Mouse (Mus musculus): Measurements from ENCODE around the gene Sh3pxd2a. TPM values are rescaled to one million over a fixed set of nuclear protein-coding genes. Genes with fewer than 3 reads are reported as not detected.
"Not testable (repeated sequence)": the region's sequence is repeated elsewhere in the genome, so short reads cannot be mapped to it uniquely, and the experiment has no call there.

Gene Sh3pxd2a
- total RNA-seq, 1 experiment from 2014 or later = 24.0 TPM

DNA sequence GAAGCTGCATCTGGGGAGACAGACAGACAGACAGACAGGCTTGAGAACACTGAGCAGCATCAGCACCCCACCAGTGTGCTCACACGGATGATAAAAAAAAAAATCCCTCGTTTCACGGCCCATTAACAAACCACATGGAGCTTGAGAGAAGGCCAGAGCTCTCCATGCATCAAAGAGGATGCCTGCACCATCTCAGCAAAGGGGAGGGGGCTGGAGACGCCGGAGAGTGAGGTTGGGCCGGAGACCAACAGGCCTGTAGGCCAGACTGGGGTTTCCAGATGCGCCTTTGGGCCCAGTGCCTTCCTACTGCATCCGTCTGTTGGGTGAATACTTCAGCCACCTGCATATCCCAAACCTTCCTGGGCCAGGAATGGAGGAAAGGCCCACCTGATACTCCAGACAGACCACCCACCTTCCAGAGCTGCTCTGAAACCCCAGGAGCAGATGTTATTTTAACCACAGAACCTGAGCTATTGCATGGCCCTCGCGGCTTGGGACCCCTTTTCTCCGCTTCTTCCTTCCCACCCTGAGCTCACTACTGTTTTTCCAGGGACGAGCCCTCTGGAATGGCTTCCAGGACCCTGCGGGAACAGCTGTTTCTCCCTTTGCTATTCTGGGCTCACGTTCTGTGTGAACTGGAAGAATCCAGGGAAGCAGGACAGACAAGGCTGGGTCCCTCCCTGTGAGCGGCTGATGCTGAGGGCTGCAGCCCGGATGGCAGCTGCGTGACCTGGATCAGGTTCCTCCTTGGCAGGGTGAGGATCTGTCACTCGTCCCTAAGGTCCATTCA is 66.1 kb downstream of the Sh3pxd2a start:
- no peak for ATAC-seq (ENCODE audit: extremely low read depth, insufficient number of reproducible peaks, low FRiP score, poor library complexity, severe bottlenecking)

DNA sequence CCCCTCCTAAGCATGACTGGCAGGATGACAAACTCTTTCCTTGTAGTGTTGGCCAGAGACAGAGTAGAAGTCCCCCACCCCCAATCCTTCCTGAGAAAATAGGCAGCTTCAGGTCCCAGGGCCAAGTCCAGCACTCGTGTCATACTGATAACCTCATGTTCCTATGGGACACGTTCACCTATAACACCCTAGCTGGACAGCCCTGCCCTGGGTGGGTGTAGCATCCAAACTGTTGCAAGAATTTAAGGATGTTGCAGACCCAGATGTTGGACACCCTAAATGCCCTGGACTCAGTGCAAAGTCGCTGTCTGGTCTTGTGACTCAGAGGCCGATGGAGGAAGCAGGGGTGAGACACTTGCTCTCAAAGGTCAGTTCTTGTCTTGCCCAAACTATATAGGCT is 68.9 kb downstream of the Sh3pxd2a start:
- no peak for ATAC-seq (ENCODE audit: extremely low read depth, insufficient number of reproducible peaks, low FRiP score, poor library complexity, severe bottlenecking)

DNA sequence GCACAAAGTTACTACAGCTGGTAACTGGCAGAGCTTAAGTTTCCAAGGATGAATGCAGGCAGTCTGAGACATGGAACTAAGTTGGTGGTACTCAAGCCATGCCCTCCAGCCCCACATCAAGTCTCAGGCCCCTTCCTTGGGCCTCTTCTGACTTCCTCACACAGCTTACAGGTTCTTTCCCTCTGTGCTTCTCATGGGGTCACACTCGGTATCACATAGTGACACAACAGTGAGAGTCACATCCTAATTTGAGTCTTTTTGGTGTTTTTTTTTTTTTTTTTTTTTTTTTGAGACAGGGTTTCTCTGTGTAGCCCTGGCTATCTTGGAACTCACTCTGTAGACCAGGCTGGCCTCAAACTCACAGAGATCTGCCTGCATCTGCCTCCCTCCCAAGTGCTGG is 69.4 kb downstream of the Sh3pxd2a start:
- ATAC-seq (ENCODE audit: extremely low read depth, insufficient number of reproducible peaks, low FRiP score, poor library complexity, severe bottlenecking) = not testable (repeated sequence)

DNA sequence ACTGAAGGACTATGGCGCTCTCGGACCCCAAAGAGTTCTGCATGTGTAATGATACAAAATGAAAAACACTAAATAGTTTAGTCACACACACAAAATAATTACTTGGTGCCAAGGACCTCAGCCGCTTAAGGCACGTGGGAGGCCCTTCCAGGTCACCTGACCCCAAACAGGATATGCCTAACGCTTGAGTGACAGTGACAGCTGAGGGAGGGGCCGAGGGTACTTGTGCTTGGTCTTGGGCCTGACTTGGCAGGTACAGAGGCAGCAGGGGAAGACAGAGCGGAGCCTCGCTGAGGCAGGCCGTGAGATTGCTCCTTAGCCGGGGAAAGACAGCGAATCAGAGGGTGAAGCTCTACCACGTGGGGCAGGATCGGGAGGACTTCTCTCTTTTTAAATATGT is 73.3 kb downstream of the Sh3pxd2a start:
- no peak for ATAC-seq (ENCODE audit: extremely low read depth, insufficient number of reproducible peaks, low FRiP score, poor library complexity, severe bottlenecking)

DNA sequence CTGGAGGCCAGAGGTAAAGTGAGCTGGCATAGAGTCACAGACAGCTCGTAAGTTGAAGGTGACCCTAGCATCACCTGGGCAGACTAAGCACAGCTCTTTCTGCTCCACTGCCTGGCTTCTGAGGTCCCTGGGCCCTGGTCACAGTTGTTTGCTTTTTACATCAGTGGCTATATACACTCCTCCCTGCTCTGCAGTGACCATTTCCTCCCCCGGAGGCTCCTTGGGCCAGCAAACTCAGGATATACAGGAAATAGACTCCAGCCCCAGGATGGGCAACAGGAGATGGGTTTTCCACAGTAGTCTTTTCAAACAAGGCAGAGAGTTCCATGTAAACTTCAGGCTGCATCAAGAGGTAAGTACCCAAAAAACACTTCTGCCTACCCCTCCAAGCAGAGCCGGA is 76.3 kb downstream of the Sh3pxd2a start:
- ATAC-seq (ENCODE audit: extremely low read depth, insufficient number of reproducible peaks, low FRiP score, poor library complexity, severe bottlenecking) = no peak

DNA sequence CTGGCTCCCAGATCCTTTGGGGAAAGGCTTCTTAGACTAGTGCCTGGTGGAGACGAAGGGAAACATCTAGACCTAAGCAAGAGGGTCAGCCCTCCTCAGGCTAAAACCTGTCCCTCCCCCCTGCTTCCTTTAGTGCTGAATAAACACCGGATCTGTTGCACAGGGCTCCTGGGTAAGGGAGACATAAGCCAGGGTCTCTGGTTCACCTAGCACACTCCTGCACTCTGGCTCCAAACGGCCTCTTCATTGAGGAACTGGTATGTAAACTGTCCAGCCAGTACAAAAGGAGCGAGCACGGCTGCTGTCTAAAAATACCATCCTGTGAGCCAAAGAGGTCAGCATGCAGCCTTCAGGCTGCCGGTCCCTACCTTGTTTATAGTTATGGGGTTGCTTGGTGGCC is 76.8 kb downstream of the Sh3pxd2a start:
- no peak for ATAC-seq (ENCODE audit: extremely low read depth, insufficient number of reproducible peaks, low FRiP score, poor library complexity, severe bottlenecking)

DNA sequence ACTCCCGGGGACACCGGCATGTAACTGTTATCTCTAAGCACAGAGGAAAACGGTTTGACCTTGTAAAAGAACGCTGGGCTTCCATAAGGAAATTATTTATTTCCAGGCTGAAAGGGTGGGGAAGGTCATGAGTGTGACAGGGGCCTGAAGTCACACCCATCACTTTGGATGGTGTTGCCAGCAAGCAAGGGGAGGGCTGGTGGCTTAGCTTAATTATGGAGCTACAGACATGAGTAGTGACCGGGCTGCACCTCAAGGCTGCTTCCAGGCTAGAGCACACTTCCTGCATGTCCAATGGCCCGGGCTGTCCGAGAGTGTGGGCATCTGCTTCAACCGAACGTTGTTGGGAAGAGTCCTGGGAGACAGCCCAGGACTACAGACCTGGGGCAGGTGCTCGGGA is 78.2 kb downstream of the Sh3pxd2a start:
- no peak for ATAC-seq (ENCODE audit: extremely low read depth, insufficient number of reproducible peaks, low FRiP score, poor library complexity, severe bottlenecking)

DNA sequence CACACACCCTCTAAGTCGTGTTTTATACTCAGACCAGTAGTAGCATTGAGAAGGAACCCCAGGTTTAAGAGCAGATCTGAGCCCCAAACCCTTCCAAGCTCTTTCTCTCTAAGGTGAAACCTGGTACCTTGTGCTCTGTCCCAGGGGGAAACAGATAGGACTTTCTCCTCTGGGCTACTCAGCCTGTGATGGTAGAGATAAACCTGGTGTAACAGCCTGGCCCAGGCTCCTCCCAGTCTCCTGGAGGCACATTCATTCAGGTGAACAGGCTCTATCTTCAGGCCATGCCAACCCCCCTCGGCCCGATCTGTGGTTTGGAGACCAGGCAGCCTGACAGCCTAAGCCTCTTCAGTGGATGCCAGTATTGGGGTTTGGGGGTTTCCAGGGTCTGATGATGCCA is 79.6 kb downstream of the Sh3pxd2a start:
- no peak for ATAC-seq (ENCODE audit: extremely low read depth, insufficient number of reproducible peaks, low FRiP score, poor library complexity, severe bottlenecking)

DNA sequence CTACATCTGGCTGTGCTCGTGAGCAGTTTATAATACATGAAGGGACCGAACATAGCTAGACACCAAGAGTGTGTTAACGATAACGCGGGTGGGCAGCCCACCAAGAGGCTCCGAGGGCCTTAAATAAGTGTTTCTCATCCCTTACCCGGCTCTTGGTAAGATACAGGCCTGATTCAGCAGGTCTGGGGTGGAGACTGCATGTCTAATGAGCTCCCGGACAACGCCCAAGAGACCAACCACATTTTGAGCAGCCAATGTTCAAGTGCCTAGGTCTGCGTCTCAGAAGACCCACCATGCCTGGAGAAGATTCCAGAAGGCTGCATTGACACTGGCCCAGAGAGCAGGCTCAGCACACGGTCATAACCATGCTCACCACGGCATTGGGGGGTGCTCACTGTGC is 80.2 kb downstream of the Sh3pxd2a start:
- ATAC-seq (ENCODE audit: extremely low read depth, insufficient number of reproducible peaks, low FRiP score, poor library complexity, severe bottlenecking) = no peak

DNA sequence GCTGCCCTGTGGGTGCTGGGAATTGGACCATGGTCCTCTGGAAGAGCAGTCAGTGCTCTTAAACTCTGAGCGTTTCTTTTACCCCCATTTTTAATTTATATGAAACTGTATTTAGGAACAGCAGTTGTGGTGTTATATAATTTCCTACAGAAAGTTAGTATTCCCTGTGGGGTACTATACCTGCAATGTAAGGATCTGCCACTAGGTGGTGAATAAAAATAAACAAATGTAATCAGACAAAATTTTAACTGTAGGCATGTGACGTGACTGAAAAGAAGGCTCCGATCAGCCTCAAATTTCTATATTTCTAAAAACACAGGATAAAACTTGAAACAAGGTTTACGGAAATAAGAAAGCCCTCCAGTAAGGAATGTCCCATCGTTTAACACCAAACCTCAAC is 81.9 kb downstream of the Sh3pxd2a start:
- ATAC-seq (ENCODE audit: extremely low read depth, insufficient number of reproducible peaks, low FRiP score, poor library complexity, severe bottlenecking) = no peak

DNA sequence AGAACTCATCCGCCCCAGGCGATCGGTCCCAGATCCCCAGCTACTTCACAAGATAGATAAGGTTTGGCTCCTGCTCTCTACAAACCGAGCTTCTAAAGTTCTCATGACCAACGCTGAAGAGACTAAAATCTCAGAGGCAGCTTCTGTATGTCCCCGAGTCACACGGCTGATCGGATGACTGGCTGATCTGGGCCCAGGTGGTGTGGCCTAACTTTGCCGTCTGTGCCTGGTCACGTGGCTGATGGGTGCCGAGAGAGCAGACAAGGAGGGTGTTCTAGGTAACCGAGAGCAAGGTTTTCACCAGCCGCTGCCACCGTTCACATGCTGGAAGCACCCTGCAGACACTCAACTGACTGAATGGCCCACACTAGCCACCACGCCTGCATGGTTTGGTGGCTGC is 83.2 kb downstream of the Sh3pxd2a start:
- ATAC-seq (ENCODE audit: extremely low read depth, insufficient number of reproducible peaks, low FRiP score, poor library complexity, severe bottlenecking) = no peak

DNA sequence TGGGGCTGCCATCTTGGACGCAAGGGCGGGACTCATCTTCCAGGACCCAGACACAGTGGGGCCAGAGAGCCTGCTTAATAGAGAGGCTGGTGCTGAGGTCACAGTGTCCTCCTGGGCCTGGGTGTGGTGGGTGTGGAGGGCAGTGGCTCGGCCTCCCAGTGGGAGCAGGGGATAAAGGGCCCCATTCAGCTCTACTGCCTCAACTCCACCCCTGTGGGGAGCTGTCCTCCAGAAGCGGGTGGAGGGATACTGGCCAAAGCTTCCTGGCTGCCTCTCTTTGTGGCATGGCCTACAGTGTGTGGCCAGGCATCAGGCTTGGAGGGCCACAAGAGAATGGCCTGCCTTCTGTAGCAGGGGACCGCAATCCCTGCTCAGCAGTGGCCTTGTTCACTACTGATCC is 85.1 kb downstream of the Sh3pxd2a start:
- ATAC-seq (ENCODE audit: extremely low read depth, insufficient number of reproducible peaks, low FRiP score, poor library complexity, severe bottlenecking) = no peak

DNA sequence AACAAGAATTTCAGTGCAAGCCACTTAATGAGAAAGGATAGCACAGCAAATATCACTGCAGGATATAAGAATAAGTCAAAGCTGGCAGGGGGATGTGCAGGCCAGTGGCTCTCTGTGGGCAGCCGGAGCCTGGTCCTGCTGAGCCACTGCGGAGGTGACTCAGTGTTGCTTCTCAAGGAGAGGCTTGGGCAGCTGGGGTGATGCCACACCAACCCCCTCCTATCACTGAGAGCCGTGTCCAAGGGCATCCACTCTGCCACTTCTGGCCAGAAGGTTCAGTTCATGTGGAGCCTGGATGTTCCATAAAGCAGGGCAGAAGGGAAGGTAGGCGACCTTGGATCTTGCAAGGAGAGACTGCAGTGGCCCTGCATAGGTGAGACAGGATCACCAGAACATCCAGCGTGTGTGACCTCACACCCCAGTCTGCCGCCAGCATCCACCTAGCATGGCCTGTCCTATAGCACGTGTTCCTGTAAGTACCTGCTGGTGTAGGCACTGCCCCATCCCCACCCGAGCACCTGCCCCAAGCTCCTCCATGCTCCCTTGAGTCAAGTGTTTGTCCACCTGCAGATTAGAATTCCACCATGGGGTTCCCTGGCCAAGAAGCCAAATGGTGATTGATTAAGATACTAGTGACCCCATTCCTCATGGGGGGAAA is 89.2 kb downstream of the Sh3pxd2a start:
- no peak for ATAC-seq (ENCODE audit: extremely low read depth, insufficient number of reproducible peaks, low FRiP score, poor library complexity, severe bottlenecking)

DNA sequence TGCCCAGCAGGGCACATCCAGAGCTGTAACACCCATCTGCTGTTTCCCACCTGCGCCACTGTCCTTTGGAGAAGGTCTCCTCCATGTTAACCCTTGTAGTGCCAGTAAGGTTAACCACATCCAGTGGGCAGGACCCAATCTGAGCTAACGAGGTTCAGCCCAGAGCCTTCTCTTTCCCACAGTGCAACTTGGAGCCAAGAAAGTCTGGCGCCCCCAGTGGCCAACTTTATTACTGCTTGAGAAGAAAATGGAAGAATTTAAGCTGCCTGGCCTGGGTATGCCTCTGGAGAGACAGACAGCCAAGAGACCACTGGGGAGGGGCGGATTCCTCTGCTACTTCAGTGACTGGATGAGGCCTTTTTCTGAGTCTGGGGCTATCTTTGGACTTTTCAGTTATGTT is 89.8 kb downstream of the Sh3pxd2a start:
- ATAC-seq (ENCODE audit: extremely low read depth, insufficient number of reproducible peaks, low FRiP score, poor library complexity, severe bottlenecking) = peak; percentile 34

DNA sequence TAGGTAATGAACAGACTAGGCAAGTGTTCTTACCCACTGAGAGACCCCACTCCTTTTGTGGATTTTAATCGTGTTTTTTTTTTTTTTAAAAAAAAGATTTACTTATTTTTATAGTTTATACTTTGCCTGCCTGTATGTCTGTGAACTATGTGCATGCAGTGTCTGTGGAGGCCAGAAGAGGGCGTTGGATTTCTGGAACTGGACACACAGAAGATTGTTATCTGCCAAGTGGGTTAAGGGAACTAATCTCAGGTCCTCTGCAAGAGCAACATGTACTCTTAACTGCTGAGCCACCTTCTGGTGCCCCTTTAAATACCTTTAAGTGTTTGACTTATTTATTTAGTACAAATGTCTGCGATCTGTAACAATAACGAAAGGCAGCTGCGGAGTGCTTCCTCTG is 92.2 kb downstream of the Sh3pxd2a start:
- ATAC-seq (ENCODE audit: extremely low read depth, insufficient number of reproducible peaks, low FRiP score, poor library complexity, severe bottlenecking) = no peak

DNA sequence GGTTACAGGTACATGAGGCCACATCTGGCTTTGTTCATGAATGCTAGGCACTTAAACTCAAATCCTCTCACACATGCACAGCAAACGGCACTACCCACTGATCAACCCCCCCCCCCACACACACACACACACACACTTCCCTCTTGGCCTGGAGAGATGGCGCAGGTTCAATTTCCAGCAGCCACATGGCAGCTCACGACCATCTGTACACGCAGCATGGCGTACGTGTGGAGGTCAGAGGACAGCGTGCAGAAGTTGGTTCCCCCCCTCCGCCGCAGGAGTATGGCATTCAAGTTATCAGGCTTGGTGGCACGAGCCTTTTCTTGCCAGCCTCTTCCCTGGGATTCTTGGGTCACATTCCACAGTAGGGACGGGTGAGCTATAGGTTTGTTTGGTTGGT is 92.7 kb downstream of the Sh3pxd2a start:
- ATAC-seq (ENCODE audit: extremely low read depth, insufficient number of reproducible peaks, low FRiP score, poor library complexity, severe bottlenecking) = no peak

DNA sequence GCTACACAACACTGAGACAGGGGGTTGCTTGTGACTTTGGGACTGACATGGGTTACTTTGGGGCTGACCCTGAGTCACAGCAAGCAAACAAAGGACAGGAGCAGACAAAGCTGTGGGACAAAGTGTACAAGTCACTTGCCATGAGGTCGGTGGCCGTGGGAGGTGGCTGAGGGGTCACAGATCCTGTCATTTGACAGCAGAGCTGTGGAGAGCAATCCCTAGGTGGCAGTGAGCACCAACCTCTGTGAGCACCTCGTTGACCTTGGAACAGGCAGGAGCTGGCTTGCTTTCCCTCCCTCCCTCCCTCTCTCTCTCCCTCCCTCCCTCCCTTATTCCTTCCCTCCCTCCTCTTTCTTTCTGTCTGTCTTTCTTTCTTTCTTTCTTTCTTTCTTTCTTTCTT is 95.2 kb downstream of the Sh3pxd2a start:
- ATAC-seq (ENCODE audit: extremely low read depth, insufficient number of reproducible peaks, low FRiP score, poor library complexity, severe bottlenecking) = no peak

DNA sequence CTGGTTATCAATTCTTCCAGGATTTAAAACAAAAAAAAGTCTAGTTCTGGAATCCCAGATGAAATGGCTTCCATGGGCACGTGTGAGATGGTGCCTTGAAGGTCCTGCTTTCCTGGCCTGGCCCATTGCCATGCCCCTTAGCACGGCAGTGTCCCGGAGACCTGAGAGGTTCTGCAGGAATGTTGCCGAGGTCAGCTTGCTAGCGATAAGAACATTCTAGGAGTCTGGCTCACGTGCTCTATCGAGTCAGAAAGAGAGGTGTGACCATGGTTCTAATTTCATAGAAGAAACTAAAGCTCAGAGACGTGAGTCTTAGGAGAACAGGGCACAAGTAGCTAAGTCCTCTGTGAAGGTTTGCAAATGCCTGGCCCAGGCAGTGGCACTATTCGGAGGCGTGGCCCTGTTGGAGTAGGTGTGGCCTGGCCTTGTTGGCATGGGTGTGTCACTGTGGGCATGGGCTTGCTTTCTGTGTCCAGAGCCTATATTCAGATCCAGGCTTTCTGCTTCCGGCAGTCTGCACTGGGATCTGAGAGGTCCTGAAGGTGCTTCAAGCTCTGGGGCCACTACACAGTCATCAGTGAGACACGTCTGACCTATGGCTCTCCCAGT is 96.8 kb downstream of the Sh3pxd2a start:
- ATAC-seq (ENCODE audit: extremely low read depth, insufficient number of reproducible peaks, low FRiP score, poor library complexity, severe bottlenecking) = no peak

DNA sequence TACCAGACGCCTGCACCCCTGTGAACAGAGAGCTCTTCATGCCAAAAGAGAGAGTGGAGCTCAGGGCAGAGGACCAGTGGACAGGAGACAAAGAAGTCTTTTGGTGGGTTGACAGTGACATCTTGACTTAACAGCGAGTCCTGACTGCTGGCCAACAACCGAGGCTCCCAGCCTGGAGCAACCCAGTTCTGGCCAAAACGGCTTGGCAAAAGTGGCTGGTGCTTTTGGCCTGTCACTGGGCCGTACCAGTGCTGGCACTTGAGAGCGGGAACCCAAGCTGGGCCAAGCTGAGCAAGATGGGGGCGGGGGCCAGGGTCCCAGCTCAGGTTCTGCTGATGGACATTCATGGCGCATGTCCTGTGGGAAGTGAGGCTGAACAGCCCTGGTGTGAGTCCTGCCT is 97.6 kb downstream of the Sh3pxd2a start:
- ATAC-seq (ENCODE audit: extremely low read depth, insufficient number of reproducible peaks, low FRiP score, poor library complexity, severe bottlenecking) = no peak

DNA sequence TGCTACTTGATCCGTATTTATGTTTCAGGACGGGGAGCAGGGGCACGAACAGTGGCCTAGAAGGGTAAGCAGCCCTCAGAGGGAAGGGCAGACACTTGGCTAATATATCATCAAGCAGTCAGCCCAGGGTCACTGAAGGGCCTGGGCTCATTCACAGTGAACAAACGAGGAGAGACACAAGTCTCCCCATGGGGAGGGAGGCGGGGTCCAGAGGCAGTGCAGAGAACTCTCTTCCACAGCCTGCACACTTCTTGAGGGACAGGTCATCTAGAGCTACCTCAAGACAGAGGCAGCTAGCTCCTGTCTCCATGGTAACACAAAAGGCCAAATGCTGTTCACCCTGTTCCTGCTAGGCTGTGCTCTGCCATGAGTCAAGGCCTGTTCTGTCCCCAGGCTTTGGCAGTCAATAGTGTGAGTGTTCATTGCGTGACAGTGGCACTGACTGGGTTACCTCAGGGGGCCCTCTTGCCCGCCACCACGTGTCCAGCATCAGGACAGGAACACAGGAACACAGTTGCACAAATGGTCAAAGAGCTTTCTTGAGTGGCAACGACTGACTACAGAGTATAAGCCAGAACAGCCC is 101.0 kb downstream of the Sh3pxd2a start:
- ATAC-seq (ENCODE audit: extremely low read depth, insufficient number of reproducible peaks, low FRiP score, poor library complexity, severe bottlenecking) = no peak
